Mouse (Mus musculus) heart, embryonic 14.5 days (tissue): ENCODE data around the gene Exosc5. TPM values are rescaled to one million over a fixed set of nuclear protein-coding genes. Genes with fewer than 3 reads are reported as not detected.
A peak's percentile ranks its signal among the peaks of the same experiment; 100 is the strongest.

ENCODE experiments used
- ATAC-seq: fragments of 200-750 bp; cut with Nextera tagmentation; 2 replicates; pipeline ENCODE4 v1.8.0; 2017; ENCODE audit warnings: low read depth, moderate TSS enrichment; ENCODE audit not compliant: insufficient number of reproducible peaks, insufficient read depth, low FRiP score
- H3K27ac ChIP-seq, 2 experiments: fragments of 200-500 bp in 1 of 2; fragments of 300-500 bp in 1 of 2; sonication (generic) in 1 of 2; replicated peaks in 1 of 2; 2 replicates each; pipeline ENCODE4 v1.5.1; 2012 to 2014; ENCODE audit warnings: low read depth in 2 of 2, low read length in 2 of 2, control low read depth in 1 of 2, mild to moderate bottlenecking in 1 of 2, mixed read lengths in 1 of 2; ENCODE audit not compliant: control insufficient read depth in 1 of 2, insufficient read depth in 1 of 2
- H3K27me3 ChIP-seq: fragments of 300-500 bp; sonication (generic); 2 replicates; pipeline ENCODE4 v1.6.1; 2014; ENCODE audit warnings: mild to moderate bottlenecking, low read length, control low read depth; ENCODE audit not compliant: control insufficient read depth, insufficient read depth
- H3K36me3 ChIP-seq: fragments of 300-500 bp; sonication (generic); 2 replicates; pipeline ENCODE4 v1.6.1; 2014; ENCODE audit warnings: mild to moderate bottlenecking, control low read depth, low read length, mixed read lengths; ENCODE audit not compliant: control insufficient read depth, insufficient read depth
- H3K4me1 ChIP-seq, 2 experiments: fragments of 200-500 bp in 1 of 2; fragments of 300-500 bp in 1 of 2; sonication (generic) in 1 of 2; 2 replicates each; pipeline ENCODE4 v1.6.1; 2012 to 2014; ENCODE audit warnings: low read length in 2 of 2, control low read depth in 1 of 2, mixed read lengths in 1 of 2; ENCODE audit not compliant: control insufficient read depth in 2 of 2, insufficient read depth in 2 of 2
- H3K4me2 ChIP-seq: fragments of 300-500 bp; sonication (generic); 2 replicates; pipeline ENCODE4 v1.6.1; 2014; ENCODE audit warnings: mild to moderate bottlenecking, low read length
- H3K4me3 ChIP-seq, 2 experiments: fragments of 200-500 bp in 1 of 2; fragments of 300-500 bp in 1 of 2; sonication (generic) in 1 of 2; 2 replicates each; pipeline ENCODE4 v1.5.1; 2012 to 2014; ENCODE audit warnings: low read length in 2 of 2, mild to moderate bottlenecking in 2 of 2, control low read depth in 1 of 2, low read depth in 1 of 2, moderate library complexity in 1 of 2; ENCODE audit not compliant: control insufficient read depth in 1 of 2, insufficient read depth in 1 of 2
- H3K9ac ChIP-seq: fragments of 300-500 bp; sonication (generic); 2 replicates; pipeline ENCODE4 v1.6.1; 2014; ENCODE audit warnings: mild to moderate bottlenecking, low read length
- H3K9me3 ChIP-seq: fragments of 300-500 bp; sonication (generic); 2 replicates; pipeline ENCODE4 v1.6.1; 2016; ENCODE audit warnings: low read length, control low read depth; ENCODE audit not compliant: control insufficient read depth
- WGBS: fragments of 180-500 bp; shearing (Covaris S2); extraction: QIAGEN DNeasy Blood & Tissue Kit; methylation state at CpG from one replicate; pipeline ENCODE4 v1.1.7; 2014; 5-methylcytosine and 5-hydroxymethylcytosine counted together
- polyA plus RNA-seq: library from polyadenylated mRNA; unstranded; fragments of >200 nt; fragmentation: Nextera tagmentation; extraction: Ambion mirVana; gene quantifications from 2 replicates; pipeline ENCODE4 v1.2.1, GENCODE M21; 2014

The Exosc5 gene
- polyA plus RNA-seq, 1 experiment from 2014 or later, result 35.8 TPM

DNA sequence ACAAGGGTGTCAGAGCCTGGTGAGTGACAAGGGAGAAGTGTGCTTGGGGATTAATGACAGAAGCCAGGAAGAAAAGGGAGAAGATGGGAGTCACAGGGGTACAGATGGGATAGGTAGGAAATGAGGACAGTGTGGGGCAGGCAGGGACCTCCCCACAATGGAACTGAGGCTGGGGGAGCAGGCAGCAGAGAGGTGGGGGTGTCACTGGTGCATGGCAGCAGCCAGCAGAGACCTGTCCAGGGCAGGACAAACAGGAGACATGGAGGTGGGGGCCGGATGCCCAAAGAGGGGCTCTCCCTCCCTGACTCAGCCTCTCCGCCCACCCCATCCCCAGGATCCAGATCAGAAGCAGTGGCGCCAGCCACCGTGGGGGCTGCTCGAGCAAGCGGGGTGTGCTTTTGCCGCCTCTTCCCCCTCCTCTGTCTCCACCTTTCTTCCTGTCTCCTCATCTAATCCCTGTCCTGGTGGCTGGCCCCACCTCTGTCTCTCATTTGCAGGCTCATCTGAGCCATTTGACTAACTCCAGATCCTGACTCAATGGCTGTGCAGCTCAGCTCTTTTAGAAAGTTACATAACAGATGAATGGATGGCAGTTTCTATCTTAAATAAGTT, 51.7 kb downstream of the Exosc5 start:
- Histone ChIP-seq H3K36me3 (peaks cover 35% of the 10 kb centered on the region), H3K4me2 (peak overlapping the region; percentile 56), H3K4me3 (no peak overlapping the region), H3K4me1 (peaks cover 41 to 52% of the 10 kb centered on the region in 2 experiments), H3K27me3 (no peaks in the 10 kb centered on the region), H3K9me3 (no peaks in the 10 kb centered on the region), H3K27ac (peak overlapping the region; percentile 19 to 76; a peak in 3 of 4 replicates), H3K9ac (peak overlapping the region; percentile 62)
- ATAC-seq, result peak; percentile 18; the same call in 1 of the 2 replicates
- WGBS, result 13% methylated on average over 6 of the region's 7 CpGs

GRCm38 (mm10) chr7:25711165-25711564, 52.2 kb downstream of the Exosc5 start:
- 46% methylated on average over 5 of the region's 5 CpGs for WGBS
- no peak for ATAC-seq
- peak overlapping the region; percentile 19 to 76 for H3K27ac ChIP-seq

DNA sequence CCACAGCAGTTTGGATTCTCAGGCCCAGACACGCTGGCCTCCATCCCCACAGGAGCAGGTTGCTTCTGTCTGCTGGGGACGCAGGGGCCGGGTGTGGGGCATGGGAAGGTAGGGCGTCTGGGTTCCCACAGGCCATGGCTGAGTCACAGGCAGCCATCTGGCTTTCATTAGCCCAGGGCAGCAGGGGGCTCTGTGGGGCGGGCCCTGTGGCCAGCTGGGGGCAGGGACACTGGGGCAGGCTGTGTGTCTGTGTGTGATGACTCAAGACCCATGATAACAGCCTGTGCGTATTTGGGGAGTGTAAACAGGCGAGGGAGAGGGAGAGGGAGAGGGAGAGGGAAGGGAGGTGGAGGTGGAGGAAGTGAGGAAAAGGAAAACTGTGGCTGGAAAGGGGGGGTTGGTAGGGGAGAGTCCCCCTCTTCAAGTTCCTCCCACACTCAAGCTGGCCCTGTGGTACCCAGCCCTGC, 52.8 kb downstream of the Exosc5 start:
- ATAC-seq, result peak; percentile 39
- no peaks in the 10 kb centered on the region for H3K27me3 ChIP-seq
- H3K4me2 ChIP-seq, result no peak overlapping the region
- H3K9me3 ChIP-seq, result no peaks in the 10 kb centered on the region
- H3K9ac ChIP-seq, result peak overlapping the region; percentile 41; the same call in 1 of the 2 replicates
- 6% methylated on average over 5 of the region's 7 CpGs for WGBS
- peaks cover 47% of the 10 kb centered on the region for H3K36me3 ChIP-seq
- peak overlapping the region; percentile 28 to 76 for H3K27ac ChIP-seq
- H3K4me1 ChIP-seq, result peaks cover 35 to 44% of the 10 kb centered on the region in 2 experiments
- H3K4me3 ChIP-seq, result no peak overlapping the region

More at GRCm38 (mm10) chr7:25711165-25711564, 52.2 kb downstream of the Exosc5 start:
- H3K36me3 ChIP-seq, result peaks cover 41% of the 10 kb centered on the region
- H3K9ac ChIP-seq, result peak overlapping the region; percentile 62; the same call in 1 of the 2 replicates
- no peaks in the 10 kb centered on the region for H3K9me3 ChIP-seq
- H3K27me3 ChIP-seq, result no peaks in the 10 kb centered on the region
- no peak overlapping the region for H3K4me2 ChIP-seq
- H3K4me3 ChIP-seq, result no peak overlapping the region
- H3K4me1 ChIP-seq, result peaks cover 37 to 48% of the 10 kb centered on the region in 2 experiments

GRCm38 (mm10) chr7:25712801-25713200, 53.8 kb downstream of the Exosc5 start:
- 76% methylated on average over 9 of the region's 9 CpGs for WGBS
- Histone ChIP-seq H3K4me1 (peaks cover 30 to 43% of the 10 kb centered on the region in 2 experiments), H3K4me3 (no peak overlapping the region), H3K27ac (no peak overlapping the region), H3K4me2 (no peak overlapping the region), H3K9me3 (no peaks in the 10 kb centered on the region), H3K36me3 (peaks cover 49% of the 10 kb centered on the region), H3K27me3 (no peaks in the 10 kb centered on the region), H3K9ac (no peak overlapping the region)
- ATAC-seq, result no peak

DNA sequence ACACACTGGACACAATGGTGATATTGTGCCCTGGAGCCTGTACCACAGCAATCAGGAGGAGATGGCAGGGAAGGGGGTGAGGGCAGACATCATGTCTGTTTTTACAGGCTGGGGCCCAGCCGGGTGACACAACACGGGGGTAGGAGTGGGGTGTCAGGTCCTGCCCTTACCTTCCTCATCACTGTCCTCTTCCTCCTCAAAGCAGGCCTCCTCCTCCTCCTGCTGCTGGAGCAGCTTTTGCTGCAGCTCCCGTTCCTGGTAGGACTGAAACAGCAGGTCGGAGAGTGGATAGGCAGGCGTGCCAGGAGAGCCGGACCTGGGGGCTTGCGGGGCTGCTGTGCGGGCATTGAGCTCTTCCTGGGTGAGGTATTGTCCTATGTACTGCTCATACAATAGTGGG, 55.6 kb downstream of the Exosc5 start:
- Histone ChIP-seq H3K27ac (no peak overlapping the region), H3K9ac (no peak overlapping the region), H3K9me3 (no peaks in the 10 kb centered on the region), H3K4me3 (no peak overlapping the region), H3K4me1 (peaks cover 31 to 47% of the 10 kb centered on the region in 2 experiments), H3K4me2 (no peak overlapping the region), H3K27me3 (no peaks in the 10 kb centered on the region), H3K36me3 (peaks cover 49% of the 10 kb centered on the region)
- 91% methylated on average over 8 of the region's 8 CpGs for WGBS
- ATAC-seq, result no peak

DNA sequence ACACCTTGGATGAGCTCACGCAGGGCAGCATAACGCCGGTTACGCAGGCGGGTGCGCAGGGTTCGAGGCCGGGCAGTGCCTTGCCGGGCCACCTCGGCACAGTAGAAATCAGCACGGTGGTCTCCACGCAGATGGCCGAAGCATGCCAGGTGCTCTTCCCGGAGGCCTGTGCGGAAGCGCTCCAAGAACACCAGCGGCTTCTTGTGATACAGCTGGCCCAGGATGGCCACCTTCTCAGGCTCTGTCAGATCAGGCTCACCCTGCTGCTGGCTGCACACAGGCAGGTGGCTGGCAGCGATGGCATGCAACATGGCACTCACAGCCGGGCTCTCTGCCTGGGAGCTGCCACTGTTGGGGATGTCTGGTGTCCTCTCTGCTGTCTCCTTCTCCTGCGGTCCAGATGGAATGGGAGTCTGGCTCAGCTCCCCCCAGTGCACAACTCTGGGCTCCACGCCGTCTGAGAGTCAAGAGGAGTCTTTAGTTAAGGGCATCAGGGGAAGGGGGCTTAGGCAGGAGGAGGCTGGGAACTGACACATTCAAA, 56.8 kb downstream of the Exosc5 start:
- Histone ChIP-seq H3K4me2 (no peak overlapping the region), H3K27ac (no peak overlapping the region), H3K4me1 (peaks cover 21 to 35% of the 10 kb centered on the region in 2 experiments), H3K9ac (no peak overlapping the region), H3K36me3 (peaks cover 57% of the 10 kb centered on the region), H3K9me3 (no peaks in the 10 kb centered on the region), H3K4me3 (no peak overlapping the region), H3K27me3 (no peaks in the 10 kb centered on the region)
- ATAC-seq, result no peak
- WGBS, result 92% methylated on average over 22 of the region's 22 CpGs

- 89% methylated on average over 3 of the region's 3 CpGs for WGBS
- H3K36me3 ChIP-seq, result peaks cover 70% of the 10 kb centered on the region
- H3K9ac ChIP-seq, result peak overlapping the region; percentile 86; the same call in 1 of the 2 replicates
- ATAC-seq, result no peak
- 0 out of 4 replicates have a peak overlapping the region, but pooled peaks of 1 of the 2 experiments have one; percentile 75 for H3K4me3 ChIP-seq
- no peaks in the 10 kb centered on the region for H3K9me3 ChIP-seq
- peaks cover 5 to 18% of the 10 kb centered on the region in 2 experiments for H3K4me1 ChIP-seq
- no peaks in the 10 kb centered on the region for H3K27me3 ChIP-seq
- H3K4me2 ChIP-seq, result peak overlapping the region; percentile 93
- H3K27ac ChIP-seq, result no peak overlapping the region
Measured at GRCm38 (mm10) chr7:25717478-25717877, 58.5 kb downstream of the Exosc5 start.
